Mouse (Mus musculus) ES-E14 (cell line): ENCODE measurements around the gene Zfp46. TPM values are rescaled to one million over a fixed set of nuclear protein-coding genes. Genes with fewer than 3 reads are reported as not detected.

Source experiments
- DNase-seq: peaks from one replicate; pipeline ENCODE4 v3.0.0-alpha.2; 2013; ENCODE audit warnings: low read depth, low spot score
- H3K27ac ChIP-seq: 2 replicates; pipeline ENCODE4 v1.5.1; 2012; ENCODE audit warnings: low read depth, mild to moderate bottlenecking, low read length, moderate library complexity, mixed read lengths; ENCODE audit not compliant: poor library complexity, insufficient read depth, severe bottlenecking
- H3K36me3 ChIP-seq: 2 replicates; pipeline ENCODE4 v1.6.1; 2012; ENCODE audit warnings: mild to moderate bottlenecking, low read length, moderate library complexity, mixed read lengths; ENCODE audit not compliant: control insufficient read depth, poor library complexity, insufficient read depth, severe bottlenecking
- H3K4me1 ChIP-seq, 2 experiments: fragments of 150-350 bp in 1 of 2; sonication (generic) in 1 of 2; 2 replicates each; pipeline ENCODE4 v1.6.1; 2012; ENCODE audit warnings: low read length in 2 of 2, mild to moderate bottlenecking in 1 of 2, mixed read lengths in 1 of 2; ENCODE audit not compliant: control insufficient read depth in 2 of 2, insufficient read depth in 2 of 2, poor library complexity in 1 of 2
- H3K4me3 ChIP-seq, 2 experiments: fragments of 150-350 bp in 1 of 2; sonication (generic) in 1 of 2; 2 replicates each; pipeline ENCODE4 v1.5.1; 2012; ENCODE audit warnings: low read length in 2 of 2, low read depth in 1 of 2, mild to moderate bottlenecking in 1 of 2, mixed read lengths in 1 of 2; ENCODE audit not compliant: insufficient read depth in 1 of 2, poor library complexity in 1 of 2, severe bottlenecking in 1 of 2
- H3K9ac ChIP-seq: 2 replicates; pipeline ENCODE4 v1.6.1; 2012; ENCODE audit warnings: low read depth, mild to moderate bottlenecking, low read length, mixed read lengths; ENCODE audit not compliant: poor library complexity, insufficient read depth, severe bottlenecking
- H3K9me3 ChIP-seq: fragments of 150-350 bp; sonication (generic); 2 replicates; pipeline ENCODE4 v1.6.1; 2012; ENCODE audit warnings: low read depth, mild to moderate bottlenecking, low read length; ENCODE audit not compliant: control insufficient read depth, insufficient read depth
- CHD2 ChIP-seq: IDR thresholded peaks from 2 replicates; pipeline ENCODE4 v1.6.1; 2014; ENCODE audit warnings: mild to moderate bottlenecking, low read depth, low read length, inconsistent platforms
- HCFC1 ChIP-seq: IDR thresholded peaks from 2 replicates; pipeline ENCODE4 v1.6.1; 2012; ENCODE audit warnings: low read length, inconsistent platforms, borderline replicate concordance; ENCODE audit not compliant: insufficient read depth
- MAFK ChIP-seq: IDR thresholded peaks from 2 replicates; pipeline ENCODE4 v1.6.1; 2014; ENCODE audit warnings: mild to moderate bottlenecking, low read depth, low read length, inconsistent platforms; ENCODE audit not compliant: insufficient read depth
- ZC3H11A ChIP-seq: IDR thresholded peaks from 2 replicates; pipeline ENCODE4 v1.6.1; 2012; ENCODE audit warnings: low read depth, mild to moderate bottlenecking, inconsistent platforms, low read length, borderline replicate concordance
- ZNF384 ChIP-seq: IDR thresholded peaks from 2 replicates; pipeline ENCODE4 v1.6.1; 2012; ENCODE audit warnings: low read depth, low read length, inconsistent platforms
- in situ Hi-C, 2 experiments: fragments of 600-800 bp; cut with MboI; formaldehyde crosslinking; loops; one replicate each; pipeline ENCODE4 v1.15.1; 2025; ENCODE audit warnings: low sequenced_read_pairs in 2 of 2, inconsistent platforms in 1 of 2; ENCODE audit not compliant: unreplicated experiment in 2 of 2
- total RNA-seq: library from RNA; depleted of rRNA; stranded (reverse); fragments of 300-350 nt; gene quantifications from 2 replicates; pipeline ENCODE4 v1.2.3, GENCODE M21; 2012; rRNA removed

Gene Zfp46
- total RNA-seq, 1 experiment = 5.8 TPM

- H3K9me3 ChIP-seq = no peaks in the 10 kb centered on the region
- H3K36me3 ChIP-seq = peaks cover 4% of the 10 kb centered on the region
Measured at GRCm38 (mm10) chr4:136333191-136333590, 48.7 kb downstream of the Zfp46 start.

GRCm38 (mm10) chr4:136335065-136335464, 50.6 kb downstream of the Zfp46 start:
- in situ Hi-C loops = no loop called here
- Histone ChIP-seq H3K4me3 (no peak overlapping the region), H3K36me3 (peaks cover 9% of the 10 kb centered on the region), H3K9ac (no peak overlapping the region), H3K27ac (no peak overlapping the region), H3K4me1 (no peaks in the 10 kb centered on the region), H3K9me3 (no peaks in the 10 kb centered on the region)
- TF ChIP-seq ZNF384 (no peak), MAFK (no peak), CHD2 (no peak), ZC3H11A (no peak), HCFC1 (no peak)
- DNase-seq = no peak

More at GRCm38 (mm10) chr4:136333191-136333590, 48.7 kb downstream of the Zfp46 start:
- H3K9ac ChIP-seq = no peak overlapping the region
- DNase-seq = no peak
- H3K4me3 ChIP-seq = no peak overlapping the region
- TF ChIP-seq HCFC1 (no peak), ZC3H11A (no peak), ZNF384 (no peak), CHD2 (no peak), MAFK (no peak)
- no peak overlapping the region for H3K27ac ChIP-seq
- no peaks in the 10 kb centered on the region for H3K4me1 ChIP-seq
- in situ Hi-C loops = no loop called here

- H3K27ac ChIP-seq = no peak overlapping the region
- H3K9me3 ChIP-seq = no peaks in the 10 kb centered on the region
- H3K36me3 ChIP-seq = peaks cover 9% of the 10 kb centered on the region
- no peak overlapping the region for H3K4me3 ChIP-seq
- no peak for DNase-seq
- TF ChIP-seq CHD2 (no peak), ZNF384 (no peak), ZC3H11A (no peak), MAFK (no peak)
- no peak overlapping the region for H3K9ac ChIP-seq
- in situ Hi-C loops = no loop called here
- H3K4me1 ChIP-seq = no peaks in the 10 kb centered on the region
Measured at GRCm38 (mm10) chr4:136337129-136337528, 52.6 kb downstream of the Zfp46 start.

Other genes starting within 250 kb of the Zfp46 start
- gene Rpl11, start 231.3 kb upstream of the Zfp46 start, total RNA-seq = 1,283 and 1,442 TPM in 2 replicates
- gene Id3, start 141.2 kb upstream of the Zfp46 start, total RNA-seq = 78.8 and 126 TPM in 2 replicates
- gene E2f2, start 112.3 kb upstream of the Zfp46 start, total RNA-seq = 7.5 and 9.8 TPM in 2 replicates
- 4.7 and 8.1 TPM in 2 replicates for gene Asap3, start 78.3 kb upstream of the Zfp46 start, total RNA-seq
- 75.1 and 104 TPM in 2 replicates for gene Tcea3, start 37.0 kb upstream of the Zfp46 start, total RNA-seq
- 58.1 and 73.4 TPM in 2 replicates for gene Hnrnpr, start 26.3 kb downstream of the Zfp46 start, total RNA-seq
- gene Htr1d, start 138.8 kb downstream of the Zfp46 start, total RNA-seq = 0.32 and 1.5 TPM in 2 replicates
- 0.89 and 1.0 TPM in 2 replicates for gene 6030445D17Rik, start 177.6 kb downstream of the Zfp46 start, total RNA-seq
- gene Luzp1, start 185.1 kb downstream of the Zfp46 start, total RNA-seq = 34.6 and 41.0 TPM in 2 replicates